Mouse (Mus musculus) kidney, adult 2 months (tissue): ENCODE data around the gene Ube4b. TPM values are rescaled to one million over a fixed set of nuclear protein-coding genes. Genes with fewer than 3 reads are reported as not detected.
A peak's percentile ranks its signal among the peaks of the same experiment; 100 is the strongest.

Experiments used
- DNase-seq: peaks from one replicate; pipeline ENCODE4 v3.0.0; 2021
- H3K27ac ChIP-seq: fragments of 200-500 bp; 2 replicates; pipeline ENCODE4 v1.5.1; 2012; ENCODE audit warnings: low read depth, low read length, control low read depth, inconsistent platforms; ENCODE audit not compliant: insufficient read depth
- H3K27me3 ChIP-seq: fragments of 200-500 bp; replicated peaks from 2 replicates; pipeline ENCODE4 v1.6.1; 2012; ENCODE audit warnings: mild to moderate bottlenecking, moderate library complexity, low read length, inconsistent platforms; ENCODE audit not compliant: control insufficient read depth, insufficient read depth
- H3K36me3 ChIP-seq: fragments of 200-500 bp; 2 replicates; pipeline ENCODE4 v1.6.1; 2012; ENCODE audit warnings: mild to moderate bottlenecking, moderate library complexity, low read length, inconsistent platforms; ENCODE audit not compliant: control insufficient read depth, insufficient read depth
- H3K4me1 ChIP-seq: fragments of 200-500 bp; 2 replicates; pipeline ENCODE4 v1.6.1; 2011; ENCODE audit warnings: low read length; ENCODE audit not compliant: control insufficient read depth, insufficient read depth
- H3K4me3 ChIP-seq: fragments of 200-500 bp; 2 replicates; pipeline ENCODE4 v1.5.1; 2011; ENCODE audit warnings: mild to moderate bottlenecking, low read depth, low read length, control low read depth; ENCODE audit not compliant: insufficient read depth
- CTCF ChIP-seq: fragments of 200-500 bp; conservative IDR thresholded peaks from 2 replicates; pipeline ENCODE4 v1.5.1; 2011; ENCODE audit warnings: low read depth, mild to moderate bottlenecking, control low read depth, low read length, moderate library complexity, mixed read lengths; ENCODE audit not compliant: insufficient read depth, insufficient read length
- POLR2A ChIP-seq: fragments of 200-500 bp; IDR thresholded peaks from one replicate; pipeline ENCODE4 v1.6.1; 2011; ENCODE audit warnings: low read depth, low read length, control low read depth
- WGBS: fragments of 180-500 bp; shearing (Covaris S2); methylation state at CpG from one replicate; pipeline ENCODE4 v1.1.7; 2018; 5-methylcytosine and 5-hydroxymethylcytosine counted together
- polyA plus RNA-seq: library from polyadenylated mRNA; depleted of rRNA; stranded (reverse); fragments of >200 nt; gene quantifications from 2 replicates; pipeline ENCODE4 v1.2.3, GENCODE M21; 2012

Gene Ube4b
- polyA plus RNA-seq, 1 experiment, result 56.5 TPM

DNA sequence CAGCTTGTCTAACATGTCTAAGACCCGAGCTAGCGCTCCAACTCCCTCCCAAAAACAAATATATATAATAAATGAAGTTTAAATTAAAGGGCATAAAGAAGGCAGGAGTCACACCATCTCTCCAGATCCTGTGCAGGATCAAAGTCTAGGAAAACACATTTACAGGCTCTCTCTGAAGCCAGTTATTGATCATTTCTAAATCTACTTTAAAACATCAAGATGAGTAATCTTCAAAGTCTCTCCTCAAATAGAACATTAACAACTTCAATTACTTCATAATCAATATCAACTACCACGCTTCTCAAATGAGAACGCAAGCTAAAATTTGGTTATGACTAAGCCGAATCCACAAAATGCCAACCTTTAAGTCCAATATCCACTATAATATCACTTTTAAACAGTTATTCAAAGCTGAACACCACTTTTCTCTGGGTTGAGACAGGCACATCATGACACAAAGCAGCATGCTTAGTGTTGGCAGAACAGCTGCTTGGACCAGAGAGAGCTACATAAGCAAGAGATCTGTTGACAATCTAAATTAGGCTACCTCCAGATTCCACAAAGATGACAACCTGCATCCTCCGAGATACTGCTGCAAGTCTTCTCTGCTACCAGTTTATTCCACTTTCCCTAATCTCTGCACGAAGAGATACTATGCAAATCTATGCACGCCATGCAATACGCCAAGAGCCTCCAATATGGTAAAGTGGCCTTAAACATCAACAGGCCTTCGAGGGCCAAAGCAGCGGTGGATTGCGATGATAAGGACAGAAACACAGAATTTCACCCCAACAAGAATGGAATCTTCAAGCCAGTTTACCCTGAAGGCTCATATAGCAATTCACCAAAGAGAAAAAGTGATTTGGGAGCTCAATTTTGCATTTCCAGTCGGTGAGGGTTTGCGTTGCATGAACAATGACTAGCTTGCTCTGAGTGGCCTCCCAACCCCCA is 120.5 kb downstream of the Ube4b start:
- 46% methylated on average over 14 of the region's 14 CpGs for WGBS
- peaks cover 14% of the 10 kb centered on the region for H3K4me1 ChIP-seq
- H3K27me3 ChIP-seq, result no peaks in the 10 kb centered on the region
- no peak for DNase-seq
- no peaks in the 10 kb centered on the region for H3K36me3 ChIP-seq
- H3K27ac ChIP-seq, result peak overlapping the region; percentile 53
- H3K4me3 ChIP-seq, result peak overlapping the region; percentile 68
- no peak for TF ChIP-seq POLR2A

- no peak for TF ChIP-seq POLR2A
- no peak for TF ChIP-seq CTCF
- Histone ChIP-seq H3K36me3 (no peaks in the 10 kb centered on the region), H3K4me1 (peaks cover 14% of the 10 kb centered on the region), H3K4me3 (no peak overlapping the region), H3K27ac (no peak overlapping the region), H3K27me3 (no peaks in the 10 kb centered on the region)
- DNase-seq, result no peak
- 77% methylated on average over 1 of the region's 1 CpGs for WGBS
These were observed 122.1 kb downstream of the Ube4b start for GRCm38 (mm10) chr4:149304466-149304865.

DNA sequence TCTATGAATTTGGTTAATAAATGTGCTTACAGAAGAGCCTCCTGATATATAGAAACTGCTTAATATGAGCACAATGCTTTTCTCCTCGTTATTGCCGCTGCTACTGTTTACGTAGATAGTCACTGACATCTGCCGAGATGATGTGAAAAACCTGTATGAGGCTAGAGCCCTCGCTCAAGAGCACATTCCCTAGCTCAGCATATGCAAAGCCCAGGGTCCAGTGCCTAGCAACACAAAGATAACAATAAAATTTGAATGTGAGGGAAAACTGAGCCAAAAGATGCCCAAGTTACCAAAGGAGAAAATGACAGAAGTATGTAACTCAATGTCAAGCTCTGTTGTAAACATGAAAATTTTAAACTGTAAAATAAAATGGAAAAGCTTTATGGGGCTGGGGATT is 123.0 kb downstream of the Ube4b start:
- DNase-seq, result no peak
- H3K36me3 ChIP-seq, result no peaks in the 10 kb centered on the region
- TF ChIP-seq CTCF, result no peak
- TF ChIP-seq POLR2A, result no peak
- 79% methylated on average over 5 of the region's 5 CpGs for WGBS
- no peak overlapping the region for H3K4me3 ChIP-seq
- no peaks in the 10 kb centered on the region for H3K27me3 ChIP-seq
- no peak overlapping the region for H3K27ac ChIP-seq
- peaks cover 14% of the 10 kb centered on the region for H3K4me1 ChIP-seq

- WGBS, result 71% methylated on average over 5 of the region's 5 CpGs
- Histone ChIP-seq H3K4me1 (peaks cover 14% of the 10 kb centered on the region), H3K27me3 (no peaks in the 10 kb centered on the region), H3K4me3 (no peak overlapping the region), H3K27ac (no peak overlapping the region), H3K36me3 (no peaks in the 10 kb centered on the region)
- TF ChIP-seq CTCF (no peak), POLR2A (no peak)
- DNase-seq, result no peak
These were observed 123.8 kb downstream of the Ube4b start for GRCm38 (mm10) chr4:149302751-149303150.

DNA sequence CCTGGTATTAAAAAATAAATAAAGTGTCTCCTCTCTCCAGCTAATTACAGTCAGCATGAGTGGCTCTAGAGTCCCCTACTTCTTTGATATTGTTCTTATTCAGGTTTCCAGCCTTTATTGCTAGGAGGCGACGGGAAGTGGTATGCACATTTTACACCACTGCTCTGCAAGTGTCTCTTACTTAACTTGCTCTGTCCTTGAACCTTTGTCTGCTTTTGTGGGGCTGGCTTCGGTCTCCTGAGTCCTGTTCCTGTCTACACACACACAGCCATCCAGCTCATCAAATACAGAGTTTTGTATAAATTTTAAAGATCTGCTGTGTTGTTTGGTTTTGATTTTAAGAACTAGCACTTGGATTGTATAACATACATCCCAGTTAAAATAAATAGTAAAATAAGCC is 124.4 kb downstream of the Ube4b start:
- DNase-seq, result no peak
- peaks cover 14% of the 10 kb centered on the region for H3K4me1 ChIP-seq
- H3K4me3 ChIP-seq, result no peak overlapping the region
- 65% methylated on average over 3 of the region's 3 CpGs for WGBS
- no peak overlapping the region for H3K27ac ChIP-seq
- H3K27me3 ChIP-seq, result no peaks in the 10 kb centered on the region
- H3K36me3 ChIP-seq, result no peaks in the 10 kb centered on the region
- TF ChIP-seq CTCF (no peak), POLR2A (no peak)

- Histone ChIP-seq H3K36me3 (no peaks in the 10 kb centered on the region), H3K27me3 (no peaks in the 10 kb centered on the region), H3K4me1 (peaks cover 4% of the 10 kb centered on the region), H3K4me3 (no peak overlapping the region), H3K27ac (no peak overlapping the region)
- TF ChIP-seq CTCF, result no peak
- no peak for TF ChIP-seq POLR2A
- WGBS, result 76% methylated on average over 2 of the region's 2 CpGs
- no peak for DNase-seq
These were observed 130.0 kb downstream of the Ube4b start for GRCm38 (mm10) chr4:149296501-149296900.

- DNase-seq, result no peak
- peaks cover 2% of the 10 kb centered on the region; the same call in 1 of the 2 replicates for H3K4me1 ChIP-seq
- no peak overlapping the region for H3K27ac ChIP-seq
- H3K36me3 ChIP-seq, result peaks cover 4% of the 10 kb centered on the region; the same call in 1 of the 2 replicates
- WGBS, result 57% methylated on average over 5 of the region's 5 CpGs
- TF ChIP-seq POLR2A (no peak), CTCF (no peak)
- H3K4me3 ChIP-seq, result no peak overlapping the region
- H3K27me3 ChIP-seq, result no peaks in the 10 kb centered on the region
These were observed 133.6 kb downstream of the Ube4b start for GRCm38 (mm10) chr4:149292984-149293383.
